Mouse (Mus musculus): ENCODE results near the gene Bcl9l.

GRCm38 (mm10) chr9:44542364-44542763 lies 59.7 kb downstream of the Bcl9l start:
- TF ChIP-seq CTCF (IDR thresholded peaks at IDR 0.05) (no peak), EP300 (IDR thresholded peaks at IDR 0.05) (no peak)
